Mouse (Mus musculus) embryonic facial prominence, embryonic 14.5 days (tissue): ENCODE data around the gene Pqlc2. TPM values are rescaled to one million over a fixed set of nuclear protein-coding genes. Genes with fewer than 3 reads are reported as not detected.

Source experiments
- ATAC-seq: fragments of 200-750 bp; cut with Nextera tagmentation; 2 replicates; pipeline ENCODE4 v1.8.0; 2017; ENCODE audit warnings: low read depth, moderate number of reproducible peaks, moderate TSS enrichment
- DNase-seq: peaks from one replicate; pipeline ENCODE4 v3.0.0-alpha.2; 2015; ENCODE audit warnings: low spot score
- H3K27ac ChIP-seq: fragments of 300-500 bp; sonication (generic); replicated peaks from 2 replicates; pipeline ENCODE4 v1.5.1; 2014; ENCODE audit warnings: low read depth, mild to moderate bottlenecking, low read length, moderate library complexity
- H3K27me3 ChIP-seq: fragments of 300-500 bp; sonication (generic); replicated peaks from 2 replicates; pipeline ENCODE4 v1.6.1; 2014; ENCODE audit warnings: low read length; ENCODE audit not compliant: control insufficient read depth, insufficient read depth
- H3K36me3 ChIP-seq: fragments of 300-500 bp; sonication (generic); 2 replicates; pipeline ENCODE4 v1.6.1; 2014; ENCODE audit warnings: low read length, mixed read lengths; ENCODE audit not compliant: control insufficient read depth, insufficient read depth
- H3K4me1 ChIP-seq: fragments of 300-500 bp; sonication (generic); 2 replicates; pipeline ENCODE4 v1.6.1; 2014; ENCODE audit warnings: antibody characterized with exemption, low read length; ENCODE audit not compliant: control insufficient read depth, insufficient read depth
- H3K4me2 ChIP-seq: fragments of 300-500 bp; sonication (generic); 2 replicates; pipeline ENCODE4 v1.6.1; 2014; ENCODE audit warnings: low read depth, mild to moderate bottlenecking, low read length, moderate library complexity, mixed read lengths
- H3K4me3 ChIP-seq: fragments of 300-500 bp; sonication (generic); 2 replicates; pipeline ENCODE4 v1.5.1; 2014; ENCODE audit warnings: low read depth, mild to moderate bottlenecking, low read length
- H3K9ac ChIP-seq: fragments of 300-500 bp; sonication (generic); 2 replicates; pipeline ENCODE4 v1.6.1; 2014; ENCODE audit warnings: low read depth, mild to moderate bottlenecking, low read length, moderate library complexity, mixed read lengths
- H3K9me3 ChIP-seq: fragments of 300-500 bp; sonication (generic); 2 replicates; pipeline ENCODE4 v1.6.1; 2016; ENCODE audit warnings: low read length; ENCODE audit not compliant: control insufficient read depth
- WGBS: fragments of 180-500 bp; shearing (Covaris S2); extraction: QIAGEN DNeasy Blood & Tissue Kit; methylation state at CpG from one replicate; pipeline ENCODE4 v1.1.7; 2014; 5-methylcytosine and 5-hydroxymethylcytosine counted together
- microRNA-seq: library from miRNA; unstranded; fragments of <30 nt; microRNA quantifications from one replicate; pipeline ENCODE4, GENCODE M21; 2016; ENCODE audit warnings: borderline number of aligned reads
- polyA plus RNA-seq: library from polyadenylated mRNA; unstranded; fragments of >200 nt; fragmentation: Nextera tagmentation; extraction: Ambion mirVana; gene quantifications from 2 replicates; pipeline ENCODE4 v1.2.1, GENCODE M21; 2014

Pqlc2 gene
- polyA plus RNA-seq, 1 experiment from 2014 or later = 10.9 TPM

- H3K4me2 ChIP-seq = no peak overlapping the region
- H3K4me3 ChIP-seq = no peak overlapping the region
- no peak overlapping the region for H3K9ac ChIP-seq
- H3K9me3 ChIP-seq = no peaks in the 10 kb centered on the region
- no peaks in the 10 kb centered on the region for H3K27me3 ChIP-seq
- peaks cover 75% of the 10 kb centered on the region for H3K4me1 ChIP-seq
- H3K27ac ChIP-seq = peak overlapping the region; percentile 2; the same call in 1 of the 2 replicates
- ATAC-seq = no peak
- no peak for DNase-seq
- WGBS = 69% methylated on average over 2 of the region's 2 CpGs
- H3K36me3 ChIP-seq = peaks cover 18% of the 10 kb centered on the region
These were observed 65.0 kb downstream of the Pqlc2 start for GRCm38 (mm10) chr4:139245534-139245933.

- no peaks in the 10 kb centered on the region for H3K9me3 ChIP-seq
- ATAC-seq = no peak
- no peak overlapping the region for H3K27ac ChIP-seq
- H3K27me3 ChIP-seq = no peaks in the 10 kb centered on the region
- peaks cover 75% of the 10 kb centered on the region for H3K4me1 ChIP-seq
- no peak overlapping the region for H3K4me2 ChIP-seq
- no peak overlapping the region for H3K9ac ChIP-seq
- DNase-seq = no peak
- peaks cover 26% of the 10 kb centered on the region for H3K36me3 ChIP-seq
- WGBS = 78% methylated on average over 5 of the region's 6 CpGs
- no peak overlapping the region for H3K4me3 ChIP-seq
These were observed 65.7 kb downstream of the Pqlc2 start for GRCm38 (mm10) chr4:139244766-139245165.

GRCm38 (mm10) chr4:139244176-139244575 lies 66.3 kb downstream of the Pqlc2 start:
- Histone ChIP-seq H3K27ac (no peak overlapping the region), H3K36me3 (peaks cover 32% of the 10 kb centered on the region), H3K4me3 (no peak overlapping the region), H3K4me1 (peaks cover 73% of the 10 kb centered on the region), H3K9ac (no peak overlapping the region), H3K4me2 (no peak overlapping the region), H3K9me3 (no peaks in the 10 kb centered on the region), H3K27me3 (no peaks in the 10 kb centered on the region)
- DNase-seq = no peak
- 82% methylated on average over 3 of the region's 3 CpGs for WGBS
- ATAC-seq = no peak

Small RNAs within 50 kb of the gene (microRNA-seq; reads per million reads assigned to microRNA genes)
- gene Gm24245 (0.50 reads per million), gene Gm25732 (not detected)

Other genes starting within 250 kb of the Pqlc2 start
- gene Htr6, start 235.1 kb downstream of the Pqlc2 start, polyA plus RNA-seq = 0.17 TPM in 1 of 2 replicates, not detected in the other
- gene Nbl1, start 217.7 kb downstream of the Pqlc2 start, polyA plus RNA-seq = 124 and 133 TPM in 2 replicates
- 468 and 555 TPM in 2 replicates for gene Minos1, start 179.6 kb downstream of the Pqlc2 start, polyA plus RNA-seq
- 293 and 299 TPM in 2 replicates for gene Capzb, start 117.8 kb downstream of the Pqlc2 start, polyA plus RNA-seq
- 68.6 and 78.9 TPM in 2 replicates for gene Akr7a5, start within 50 bp of the Pqlc2 start, polyA plus RNA-seq
- 92.5 and 99.5 TPM in 2 replicates for gene Mrto4, start 41.9 kb upstream of the Pqlc2 start, polyA plus RNA-seq
- 14.1 and 15.3 TPM in 2 replicates for gene Emc1, start 41.9 kb upstream of the Pqlc2 start, polyA plus RNA-seq
- gene Ubr4, start 41.9 kb upstream of the Pqlc2 start, polyA plus RNA-seq = 72.4 and 77.5 TPM in 2 replicates
- gene Iffo2, start 219.8 kb upstream of the Pqlc2 start, polyA plus RNA-seq = 4.8 and 5.8 TPM in 2 replicates